Mouse (Mus musculus) midbrain, embryonic 11.5 days (tissue): ENCODE results near the gene Slc28a3. TPM values are rescaled to one million over a fixed set of nuclear protein-coding genes. Genes with fewer than 3 reads are reported as not detected.
A peak's percentile ranks its signal among the peaks of the same experiment; 100 is the strongest.

ENCODE experiments used
- ATAC-seq: fragments of 200-750 bp; cut with Nextera tagmentation; 2 replicates; pipeline ENCODE4 v1.8.0; 2017; ENCODE audit warnings: moderate TSS enrichment, moderate library complexity; ENCODE audit not compliant: low FRiP score
- DNase-seq: peaks from one replicate; pipeline ENCODE4 v3.0.0; 2015; ENCODE audit warnings: low spot score; ENCODE audit errors: missing footprints
- H3K27ac ChIP-seq: fragments of 300-500 bp; sonication (generic); 2 replicates; pipeline ENCODE4 v1.5.1; 2014; ENCODE audit warnings: low read depth, low read length
- H3K27me3 ChIP-seq: fragments of 300-500 bp; sonication (generic); 2 replicates; pipeline ENCODE4 v1.6.1; 2014; ENCODE audit warnings: mild to moderate bottlenecking, low read length, moderate library complexity, mixed read lengths; ENCODE audit not compliant: control insufficient read depth, insufficient read depth
- H3K36me3 ChIP-seq: fragments of 300-500 bp; sonication (generic); 2 replicates; pipeline ENCODE4 v1.6.1; 2014; ENCODE audit warnings: mild to moderate bottlenecking, low read length, moderate library complexity, mixed read lengths; ENCODE audit not compliant: control insufficient read depth, insufficient read depth
- H3K4me1 ChIP-seq: fragments of 300-500 bp; sonication (generic); 2 replicates; pipeline ENCODE4 v1.6.1; 2014; ENCODE audit warnings: low read length; ENCODE audit not compliant: control insufficient read depth, insufficient read depth
- H3K4me2 ChIP-seq: fragments of 300-500 bp; sonication (generic); 2 replicates; pipeline ENCODE4 v1.6.1; 2014; ENCODE audit warnings: mild to moderate bottlenecking, moderate library complexity
- H3K4me3 ChIP-seq: fragments of 300-500 bp; sonication (generic); 2 replicates; pipeline ENCODE4 v1.5.1; 2014; ENCODE audit warnings: low read depth, low read length
- H3K9ac ChIP-seq: fragments of 300-500 bp; sonication (generic); 2 replicates; pipeline ENCODE4 v1.6.1; 2014; ENCODE audit warnings: low read length
- H3K9me3 ChIP-seq: fragments of 300-500 bp; sonication (generic); 2 replicates; pipeline ENCODE4 v1.6.1; 2016; ENCODE audit warnings: low read length; ENCODE audit not compliant: control insufficient read depth
- WGBS: fragments of 180-500 bp; shearing (Covaris S2); extraction: QIAGEN DNeasy Blood & Tissue Kit; methylation state at CpG from one replicate; pipeline ENCODE4 v1.1.7; 2014; 5-methylcytosine and 5-hydroxymethylcytosine counted together
- polyA plus RNA-seq: library from polyadenylated mRNA; unstranded; fragments of >200 nt; fragmentation: Nextera tagmentation; extraction: Ambion mirVana; gene quantifications from 2 replicates; pipeline ENCODE4 v1.2.1, GENCODE M21; 2014

Slc28a3 gene
- polyA plus RNA-seq, 1 experiment from 2014 or later: not detected

- H3K4me1 ChIP-seq: peaks cover 14% of the 10 kb centered on the region
- no peak overlapping the region for H3K9ac ChIP-seq
- H3K36me3 ChIP-seq: no peaks in the 10 kb centered on the region
- H3K9me3 ChIP-seq: no peaks in the 10 kb centered on the region
- no peak overlapping the region for H3K4me3 ChIP-seq
- ATAC-seq (peak; percentile 80), DNase-seq (peak; percentile 93)
- no peak overlapping the region for H3K4me2 ChIP-seq
- H3K27me3 ChIP-seq: no peaks in the 10 kb centered on the region; the same call in none of the 2 replicates
- no peak overlapping the region; the same call in 1 of the 2 replicates for H3K27ac ChIP-seq
- WGBS: 19% methylated on average over 7 of the region's 7 CpGs
These were observed 63.1 kb downstream of the Slc28a3 start for GRCm38 (mm10) chr13:58547570-58547969.

GRCm38 (mm10) chr13:58543688-58544408, 66.8 kb downstream of the Slc28a3 start:
- ATAC-seq (peak; percentile 86), DNase-seq (peak; percentile 88)
- Histone ChIP-seq H3K36me3 (no peaks in the 10 kb centered on the region), H3K4me2 (no peak overlapping the region), H3K4me3 (no peak overlapping the region), H3K27ac (no peak overlapping the region), H3K9me3 (no peaks in the 10 kb centered on the region), H3K4me1 (peaks cover 14% of the 10 kb centered on the region), H3K27me3 (no peaks in the 10 kb centered on the region; the same call in 1 of the 2 replicates), H3K9ac (no peak overlapping the region)
- WGBS: 44% methylated on average over 12 of the region's 12 CpGs

- H3K9me3 ChIP-seq: no peaks in the 10 kb centered on the region
- H3K9ac ChIP-seq: no peak overlapping the region
- peaks cover 14% of the 10 kb centered on the region for H3K4me1 ChIP-seq
- H3K27me3 ChIP-seq: no peaks in the 10 kb centered on the region; the same call in 1 of the 2 replicates
- peak; percentile 79 for ATAC-seq
- no peak overlapping the region for H3K4me3 ChIP-seq
- H3K36me3 ChIP-seq: no peaks in the 10 kb centered on the region
- 41% methylated on average over 7 of the region's 7 CpGs for WGBS
- H3K27ac ChIP-seq: no peak overlapping the region
- peak; percentile 97 for DNase-seq
- no peak overlapping the region for H3K4me2 ChIP-seq
These were observed 67.6 kb downstream of the Slc28a3 start for GRCm38 (mm10) chr13:58543066-58543465.

GRCm38 (mm10) chr13:58542601-58543041, 68.1 kb downstream of the Slc28a3 start:
- DNase-seq (no peak), ATAC-seq (no peak)
- no peaks in the 10 kb centered on the region for H3K36me3 ChIP-seq
- 87% methylated on average over 10 of the region's 10 CpGs for WGBS
- H3K4me3 ChIP-seq: no peak overlapping the region
- H3K9ac ChIP-seq: no peak overlapping the region
- no peak overlapping the region for H3K4me2 ChIP-seq
- no peak overlapping the region for H3K27ac ChIP-seq
- H3K4me1 ChIP-seq: peaks cover 14% of the 10 kb centered on the region
- no peaks in the 10 kb centered on the region for H3K9me3 ChIP-seq
- no peaks in the 10 kb centered on the region; the same call in 1 of the 2 replicates for H3K27me3 ChIP-seq

- Histone ChIP-seq H3K27ac (no peak overlapping the region), H3K27me3 (no peaks in the 10 kb centered on the region; the same call in 1 of the 2 replicates), H3K9ac (peak overlapping the region; percentile 29; the same call in 1 of the 2 replicates), H3K36me3 (no peaks in the 10 kb centered on the region), H3K9me3 (no peaks in the 10 kb centered on the region), H3K4me3 (no peak overlapping the region), H3K4me2 (no peak overlapping the region), H3K4me1 (peaks cover 9% of the 10 kb centered on the region)
- ATAC-seq: no peak
- peak; percentile 39 for DNase-seq
- WGBS: 79% methylated on average over 8 of the region's 8 CpGs
These were observed 68.5 kb downstream of the Slc28a3 start for GRCm38 (mm10) chr13:58542167-58542566.

- Histone ChIP-seq H3K4me3 (no peak overlapping the region), H3K4me1 (peaks cover 9% of the 10 kb centered on the region), H3K27ac (no peak overlapping the region), H3K9me3 (no peaks in the 10 kb centered on the region), H3K9ac (no peak overlapping the region), H3K4me2 (no peak overlapping the region), H3K27me3 (no peaks in the 10 kb centered on the region; the same call in 1 of the 2 replicates), H3K36me3 (no peaks in the 10 kb centered on the region)
- no peak for ATAC-seq
- no peak for DNase-seq
- WGBS: 84% methylated on average over 4 of the region's 4 CpGs
These were observed 69.1 kb downstream of the Slc28a3 start for GRCm38 (mm10) chr13:58541620-58542019.

- Histone ChIP-seq H3K4me1 (peaks cover 6% of the 10 kb centered on the region), H3K4me2 (no peak overlapping the region), H3K9ac (no peak overlapping the region), H3K9me3 (no peaks in the 10 kb centered on the region), H3K27me3 (no peaks in the 10 kb centered on the region), H3K27ac (no peak overlapping the region), H3K36me3 (no peaks in the 10 kb centered on the region), H3K4me3 (no peak overlapping the region)
- DNase-seq (no peak), ATAC-seq (no peak)
- 54% methylated on average over 7 of the region's 7 CpGs for WGBS
These were observed 71.7 kb downstream of the Slc28a3 start for GRCm38 (mm10) chr13:58538966-58539365.

GRCm38 (mm10) chr13:58538366-58538765, 72.3 kb downstream of the Slc28a3 start:
- ATAC-seq (no peak), DNase-seq (no peak)
- no peak overlapping the region for H3K4me2 ChIP-seq
- H3K36me3 ChIP-seq: no peaks in the 10 kb centered on the region
- 57% methylated on average over 4 of the region's 4 CpGs for WGBS
- no peak overlapping the region for H3K27ac ChIP-seq
- no peak overlapping the region for H3K9ac ChIP-seq
- H3K9me3 ChIP-seq: no peaks in the 10 kb centered on the region
- no peak overlapping the region for H3K4me3 ChIP-seq
- peaks cover 1% of the 10 kb centered on the region; the same call in 1 of the 2 replicates for H3K4me1 ChIP-seq
- no peaks in the 10 kb centered on the region for H3K27me3 ChIP-seq

- no peaks in the 10 kb centered on the region for H3K4me1 ChIP-seq
- no peak overlapping the region for H3K4me3 ChIP-seq
- H3K9me3 ChIP-seq: no peaks in the 10 kb centered on the region
- DNase-seq (no peak), ATAC-seq (no peak)
- H3K9ac ChIP-seq: no peak overlapping the region
- no peak overlapping the region for H3K4me2 ChIP-seq
- H3K27me3 ChIP-seq: no peaks in the 10 kb centered on the region
- H3K36me3 ChIP-seq: no peaks in the 10 kb centered on the region
- no peak overlapping the region for H3K27ac ChIP-seq
- 72% methylated on average over 6 of the region's 6 CpGs for WGBS
These were observed 72.8 kb downstream of the Slc28a3 start for GRCm38 (mm10) chr13:58537916-58538233.
